Mouse (Mus musculus): ENCODE data around the gene Tns3.
"Not testable (repeated sequence)": the region's sequence is repeated elsewhere in the genome, so short reads cannot be mapped to it uniquely, and the experiment has no call there.

Gene Tns3

DNA sequence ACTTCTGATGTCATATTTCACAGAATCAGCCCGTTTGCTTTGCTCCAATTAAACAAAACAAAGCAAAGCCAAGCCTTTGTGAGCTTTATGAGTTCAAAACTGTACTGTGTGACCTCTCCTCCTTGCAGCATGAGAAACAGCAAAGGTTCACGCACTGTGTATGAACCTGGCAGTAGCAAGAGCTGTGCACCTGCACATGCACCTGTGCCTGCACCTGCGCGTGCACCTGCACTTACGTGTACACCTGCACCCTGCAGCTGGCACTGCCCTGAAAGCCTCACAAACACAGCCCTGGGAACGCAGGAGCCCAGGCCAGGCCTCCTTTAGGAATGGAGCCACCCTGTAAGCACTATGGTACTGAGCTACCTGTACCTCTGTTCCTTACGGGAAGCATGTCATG, 91.6 kb downstream of the Tns3 start:
- no peak for DNase-seq

- no peak for DNase-seq
Measured at GRCm38 (mm10) chr11:8569232-8570028, 94.9 kb downstream of the Tns3 start.

- DNase-seq = no peak
Measured at GRCm38 (mm10) chr11:8568829-8569228, 95.5 kb downstream of the Tns3 start.

- DNase-seq = no peak
Measured at GRCm38 (mm10) chr11:8566250-8566853, 98.0 kb downstream of the Tns3 start.

DNA sequence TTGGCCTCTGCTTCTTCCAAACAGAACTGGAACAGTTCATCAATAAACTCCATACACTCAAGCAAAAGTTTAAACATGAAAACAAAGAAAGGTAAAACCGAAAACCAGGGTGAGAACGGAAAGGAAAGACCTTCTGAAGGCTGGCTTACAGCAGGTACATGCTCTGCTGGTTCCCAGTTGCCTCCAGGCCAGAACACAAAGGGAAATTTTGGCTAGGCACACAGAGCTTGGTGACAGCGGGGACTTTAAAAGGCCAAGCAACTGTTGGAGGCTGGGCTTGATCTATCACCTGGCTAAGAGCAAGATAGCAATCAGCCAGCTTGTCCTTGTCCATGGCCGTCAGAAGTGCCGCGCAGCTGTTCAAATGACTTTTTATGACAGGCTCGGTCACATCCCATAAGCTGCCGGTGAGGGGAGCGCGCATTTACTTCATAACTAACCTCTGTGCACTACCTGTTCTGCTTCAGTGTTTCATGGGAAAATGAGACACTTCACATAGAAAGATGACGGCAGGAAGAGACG, 105.5 kb downstream of the Tns3 start:
- no peak for DNase-seq

- DNase-seq = no peak
Measured at GRCm38 (mm10) chr11:8558258-8558657, 106.1 kb downstream of the Tns3 start.

GRCm38 (mm10) chr11:8557006-8557405, 107.3 kb downstream of the Tns3 start:
- peak; percentile 24 to 31 for DNase-seq

GRCm38 (mm10) chr11:8551710-8552109, 112.6 kb downstream of the Tns3 start:
- no peak for DNase-seq

- DNase-seq = no peak
Measured at GRCm38 (mm10) chr11:8547661-8548060, 116.7 kb downstream of the Tns3 start.

DNA sequence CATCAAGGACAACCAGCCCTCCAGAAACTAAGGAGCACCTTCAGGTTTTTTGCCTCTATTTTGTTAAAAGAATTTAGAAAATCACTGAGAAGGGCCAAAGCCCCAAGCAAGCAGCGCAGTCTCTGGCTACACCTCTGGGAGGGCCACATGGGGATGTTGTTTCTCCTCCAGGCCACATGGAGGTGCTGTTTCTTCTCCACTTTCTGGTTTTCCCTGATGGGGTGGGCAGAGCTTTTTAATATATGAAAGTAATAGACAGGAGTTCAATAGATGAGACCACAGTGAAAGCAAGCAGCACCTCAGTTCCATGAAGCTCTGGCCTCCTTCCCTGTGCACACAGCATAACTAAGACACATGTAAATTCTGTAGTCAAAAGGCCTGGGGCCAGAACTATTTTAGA, 118.5 kb downstream of the Tns3 start:
- no peak for DNase-seq

DNA sequence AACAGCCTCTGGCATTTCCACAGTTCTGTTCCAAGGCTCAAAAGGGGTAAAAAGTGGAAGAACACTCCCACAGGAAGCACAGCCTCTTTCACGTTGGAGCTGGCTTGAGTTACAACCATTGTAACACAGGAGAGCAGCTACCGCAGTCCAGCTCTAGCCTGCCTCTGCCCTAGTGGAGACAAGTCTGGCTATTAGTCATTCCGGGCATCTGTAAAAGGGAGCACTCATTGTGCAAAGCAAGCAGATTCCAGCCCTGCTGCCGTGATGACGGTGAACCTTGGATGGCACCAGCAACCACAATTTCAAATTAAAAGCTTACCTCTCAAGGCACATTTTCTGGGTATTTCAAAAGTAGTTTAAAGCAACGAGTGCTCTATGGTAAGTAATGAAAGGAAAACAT, 120.0 kb downstream of the Tns3 start:
- DNase-seq = no peak

DNA sequence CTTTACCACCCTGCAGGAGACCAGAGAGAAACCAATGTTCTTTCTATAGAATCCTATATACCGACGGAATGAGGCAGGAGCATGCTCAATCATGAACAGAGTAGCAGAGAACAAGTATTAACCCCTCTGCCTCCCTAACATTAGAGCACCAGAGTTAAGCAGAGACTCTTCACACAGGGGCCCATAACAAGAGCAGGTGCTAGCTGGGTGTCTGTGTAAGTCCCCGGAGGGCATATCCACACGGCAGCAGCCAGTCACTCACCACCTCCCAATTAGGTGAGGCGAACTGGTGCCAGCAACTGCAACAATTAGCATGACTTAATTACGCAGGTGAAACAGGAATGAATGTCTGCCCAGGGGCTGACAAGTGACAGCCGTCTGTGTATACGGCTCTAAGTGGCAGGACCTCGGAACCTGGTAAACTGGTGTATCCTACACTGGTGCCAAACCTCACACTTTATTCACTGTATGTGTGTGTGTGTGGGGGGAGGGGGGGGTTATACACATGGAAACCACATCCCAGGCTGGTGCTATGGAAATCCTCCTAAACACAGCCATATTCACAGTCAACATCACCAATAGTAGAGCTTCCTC, 123.0 kb downstream of the Tns3 start:
- no peak for DNase-seq

GRCm38 (mm10) chr11:8539593-8540265, 124.6 kb downstream of the Tns3 start:
- DNase-seq = no peak

DNA sequence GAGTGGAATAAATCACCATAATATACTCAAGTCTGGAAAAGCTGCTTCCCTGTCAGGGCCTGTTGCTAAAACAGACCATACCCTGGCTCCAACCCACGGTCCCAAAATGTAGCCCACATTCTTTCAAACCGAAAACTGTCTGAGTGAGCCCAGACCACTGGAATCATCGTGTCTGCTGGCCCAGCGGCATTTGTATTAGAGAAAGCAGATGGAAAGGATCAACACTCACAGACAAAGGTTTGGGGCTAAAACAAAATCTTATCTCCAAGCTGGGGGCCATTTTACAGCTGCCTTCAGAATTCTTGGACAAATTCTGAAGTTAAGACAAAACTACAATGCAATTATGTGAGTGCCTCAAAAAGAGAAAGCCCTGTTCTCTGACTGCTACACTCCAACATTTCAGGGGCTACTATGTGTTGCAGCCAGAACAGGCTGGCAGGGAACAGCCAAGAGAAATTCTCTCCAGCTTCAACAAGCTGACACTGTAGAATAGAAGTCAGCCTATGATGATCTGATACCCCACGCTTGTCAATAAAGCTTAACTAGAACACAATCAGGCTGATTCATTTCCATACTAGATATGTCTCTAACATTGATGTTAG, 127.2 kb downstream of the Tns3 start:
- DNase-seq = no peak

- peak; percentile 21 to 34 for DNase-seq
Measured at GRCm38 (mm10) chr11:8534893-8535292, 129.4 kb downstream of the Tns3 start.

- DNase-seq = not testable (repeated sequence)
Measured at GRCm38 (mm10) chr11:8532771-8533170, 131.6 kb downstream of the Tns3 start.

- DNase-seq = no peak
Measured at GRCm38 (mm10) chr11:8532112-8532747, 132.1 kb downstream of the Tns3 start.

DNA sequence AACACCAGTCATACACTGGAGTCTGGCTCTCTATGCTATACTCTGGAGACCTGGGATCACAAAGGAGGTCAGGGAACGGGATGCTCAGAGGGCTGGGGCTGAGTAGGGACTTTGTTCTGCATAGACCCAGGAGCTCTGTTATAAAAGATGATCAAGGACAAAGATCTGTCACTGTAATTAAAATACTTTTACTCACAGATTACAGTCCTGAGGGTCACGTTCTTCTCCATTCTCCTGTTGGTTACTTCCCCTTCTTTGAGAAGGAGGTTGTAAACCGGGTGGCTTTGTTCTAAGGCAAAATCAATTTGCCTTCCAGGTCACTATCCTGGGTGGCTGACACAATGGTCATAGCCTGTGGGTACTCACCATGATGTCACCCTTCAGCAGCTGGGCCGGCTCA, 133.8 kb downstream of the Tns3 start:
- DNase-seq = no peak

DNA sequence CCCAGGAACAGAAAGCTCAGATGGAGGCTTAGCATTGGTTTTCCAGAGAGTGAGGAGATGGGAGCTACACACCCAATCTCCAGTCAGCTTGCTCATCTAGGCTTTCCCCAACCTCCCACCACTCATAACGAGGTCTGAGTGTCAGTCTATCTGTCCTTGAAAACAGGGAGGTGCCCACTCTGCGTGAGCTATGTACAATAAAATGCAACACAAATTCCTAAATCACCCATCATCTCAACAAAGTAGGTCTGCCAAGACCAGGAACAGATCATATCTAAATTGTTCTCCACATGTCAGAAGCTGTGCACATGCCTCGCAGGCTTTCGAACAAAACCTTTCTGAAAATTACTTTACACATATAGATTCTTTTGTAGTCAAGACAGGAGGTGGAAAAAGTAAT, 134.3 kb downstream of the Tns3 start:
- DNase-seq = no peak

GRCm38 (mm10) chr11:8525463-8526145, 138.7 kb downstream of the Tns3 start:
- no peak for DNase-seq

GRCm38 (mm10) chr11:8523344-8524126, 140.8 kb downstream of the Tns3 start:
- DNase-seq = peak; percentile 14 to 15
